Mouse (Mus musculus): ENCODE measurements around the gene Ndel1.

DNA sequence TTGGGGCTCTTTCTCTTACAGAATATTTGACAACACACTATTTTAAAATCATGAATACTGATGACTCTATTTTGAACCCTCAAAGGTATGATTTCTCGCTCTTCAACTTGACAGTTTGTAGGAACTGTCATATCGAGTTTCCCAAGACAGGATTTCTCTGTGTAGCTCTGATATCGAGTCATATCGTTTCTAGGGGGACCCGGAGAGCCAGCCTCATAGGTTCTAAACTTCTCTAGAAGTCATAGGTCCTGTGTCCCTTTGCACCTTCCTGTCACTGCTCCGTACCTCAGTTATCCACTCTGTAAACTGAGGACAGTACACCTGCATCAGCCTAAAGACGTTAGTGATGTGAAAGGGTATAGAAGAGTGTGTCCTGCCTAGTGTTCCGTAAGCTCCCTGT is 28.2 kb upstream of the Ndel1 start:
- TF ChIP-seq CTCF (IDR thresholded peaks at IDR 0.05; ENCODE audit: low read depth, low read length) (no peak), GATA1 (IDR thresholded peaks at IDR 0.05; ENCODE audit: borderline replicate concordance, low read length) (no peak)
